Mouse (Mus musculus): ENCODE results near the gene Traip. TPM values are rescaled to one million over a fixed set of nuclear protein-coding genes. Genes with fewer than 3 reads are reported as not detected.
"Not testable (repeated sequence)": the region's sequence is repeated elsewhere in the genome, so short reads cannot be mapped to it uniquely, and the experiment has no call there.

Traip gene
- polyA plus RNA-seq, 1 experiment from 2014 or later: 5.7 TPM

- WGBS: under 1% methylated on average over 50 of the region's 51 CpGs
- Histone ChIP-seq H3K9me3 (ENCODE audit: control insufficient read depth, low read length) (no peaks in the 10 kb centered on the region), H3K4me3 (ENCODE audit: low read depth, low read length) (peak within 1 kb of the TSS; percentile 97), H3K9ac (replicated peaks; ENCODE audit: low read depth, low read length) (peak within 1 kb of the TSS; percentile 93), H3K27ac (ENCODE audit: low read depth, low read length) (peak within 1 kb of the TSS; percentile 91), H3K36me3 (ENCODE audit: control insufficient read depth, insufficient read depth, low read length) (no peaks in the 10 kb centered on the region), H3K4me1 (ENCODE audit: control insufficient read depth, insufficient read depth, low read length) (peaks cover 17% of the 10 kb centered on the region), H3K27me3 (ENCODE audit: control insufficient read depth, insufficient read depth, low read length) (no peaks in the 10 kb centered on the region), H3K4me2 (ENCODE audit: low read depth, low read length) (peak within 1 kb of the TSS; percentile 77)
- ATAC-seq (ENCODE audit: low read depth): peak; percentile 100
Measured at GRCm38 (mm10) chr9:108001922-108002770, 52.2 kb downstream of the Traip start, which contains the start of gene Ip6k1. TSS of gene Ip6k1 (plus strand) at chr9:108002501.

- ATAC-seq (ENCODE audit: low read depth): peak; percentile 67
- Histone ChIP-seq H3K9me3 (ENCODE audit: control insufficient read depth, low read length) (no peaks in the 10 kb centered on the region), H3K27me3 (ENCODE audit: control insufficient read depth, insufficient read depth, low read length) (no peaks in the 10 kb centered on the region), H3K4me1 (ENCODE audit: control insufficient read depth, insufficient read depth, low read length) (peaks cover 17% of the 10 kb centered on the region), H3K27ac (ENCODE audit: low read depth, low read length) (peak overlapping the region; percentile 91), H3K9ac (replicated peaks; ENCODE audit: low read depth, low read length) (peak overlapping the region; percentile 93), H3K4me3 (ENCODE audit: low read depth, low read length) (peak overlapping the region; percentile 97), H3K4me2 (ENCODE audit: low read depth, low read length) (peak overlapping the region; percentile 72), H3K36me3 (ENCODE audit: control insufficient read depth, insufficient read depth, low read length) (no peaks in the 10 kb centered on the region)
- under 1% methylated on average over 50 of the region's 50 CpGs for WGBS
Measured at GRCm38 (mm10) chr9:108002778-108003530, 53.0 kb downstream of the Traip start.

GRCm38 (mm10) chr9:108003531-108003890 lies 53.6 kb downstream of the Traip start:
- Histone ChIP-seq H3K27me3 (ENCODE audit: control insufficient read depth, insufficient read depth, low read length) (no peaks in the 10 kb centered on the region), H3K9ac (replicated peaks; ENCODE audit: low read depth, low read length) (peak overlapping the region; percentile 93), H3K4me3 (ENCODE audit: low read depth, low read length) (peak overlapping the region; percentile 97), H3K36me3 (ENCODE audit: control insufficient read depth, insufficient read depth, low read length) (no peaks in the 10 kb centered on the region), H3K9me3 (ENCODE audit: control insufficient read depth, low read length) (no peaks in the 10 kb centered on the region), H3K4me1 (ENCODE audit: control insufficient read depth, insufficient read depth, low read length) (peaks cover 17% of the 10 kb centered on the region), H3K27ac (ENCODE audit: low read depth, low read length) (peak overlapping the region; percentile 91; the same call in 1 of the 2 replicates), H3K4me2 (ENCODE audit: low read depth, low read length) (peak overlapping the region; percentile 72)
- ATAC-seq (ENCODE audit: low read depth): no peak
- 10% methylated on average over 8 of the region's 8 CpGs for WGBS

- WGBS: 91% methylated on average over 5 of the region's 5 CpGs
- no peak overlapping the region for H3K4me3 ChIP-seq (ENCODE audit: low read depth, low read length)
Measured at GRCm38 (mm10) chr9:108008041-108008440, 58.1 kb downstream of the Traip start.

GRCm38 (mm10) chr9:108010385-108010784 lies 60.4 kb downstream of the Traip start:
- H3K27ac ChIP-seq (ENCODE audit: low read depth, low read length): no peak overlapping the region
- no peak for ATAC-seq (ENCODE audit: low read depth)
- H3K4me1 ChIP-seq (ENCODE audit: control insufficient read depth, insufficient read depth, low read length): 0 out of 2 replicates have a peak, but pooled peaks cover 2% of the 10 kb centered on the region
- H3K36me3 ChIP-seq (ENCODE audit: control insufficient read depth, insufficient read depth, low read length): no peaks in the 10 kb centered on the region
- H3K9ac ChIP-seq (replicated peaks; ENCODE audit: low read depth, low read length): no peak overlapping the region
- H3K4me2 ChIP-seq (ENCODE audit: low read depth, low read length): no peak overlapping the region
- no peaks in the 10 kb centered on the region for H3K9me3 ChIP-seq (ENCODE audit: control insufficient read depth, low read length)
- no peak overlapping the region for H3K4me3 ChIP-seq (ENCODE audit: low read depth, low read length)
- no peaks in the 10 kb centered on the region for H3K27me3 ChIP-seq (ENCODE audit: control insufficient read depth, insufficient read depth, low read length)

More at GRCm38 (mm10) chr9:108008041-108008440, 58.1 kb downstream of the Traip start:
- no peaks in the 10 kb centered on the region for H3K9me3 ChIP-seq (ENCODE audit: control insufficient read depth, low read length)
- no peak for ATAC-seq (ENCODE audit: low read depth)
- no peak overlapping the region for H3K27ac ChIP-seq (ENCODE audit: low read depth, low read length)
- no peaks in the 10 kb centered on the region for H3K36me3 ChIP-seq (ENCODE audit: control insufficient read depth, insufficient read depth, low read length)
- H3K4me2 ChIP-seq (ENCODE audit: low read depth, low read length): no peak overlapping the region
- H3K27me3 ChIP-seq (ENCODE audit: control insufficient read depth, insufficient read depth, low read length): no peaks in the 10 kb centered on the region
- H3K9ac ChIP-seq (replicated peaks; ENCODE audit: low read depth, low read length): no peak overlapping the region
- H3K4me1 ChIP-seq (ENCODE audit: control insufficient read depth, insufficient read depth, low read length): peaks cover 13% of the 10 kb centered on the region

GRCm38 (mm10) chr9:108013577-108013976 lies 63.6 kb downstream of the Traip start:
- H3K36me3 ChIP-seq (ENCODE audit: control insufficient read depth, insufficient read depth, low read length); H3K9me3 ChIP-seq (ENCODE audit: control insufficient read depth, low read length); H3K9ac ChIP-seq (replicated peaks; ENCODE audit: low read depth, low read length); H3K4me3 ChIP-seq (ENCODE audit: low read depth, low read length); H3K4me2 ChIP-seq (ENCODE audit: low read depth, low read length); H3K27ac ChIP-seq (ENCODE audit: low read depth, low read length); H3K4me1 ChIP-seq (ENCODE audit: control insufficient read depth, insufficient read depth, low read length); H3K27me3 ChIP-seq (ENCODE audit: control insufficient read depth, insufficient read depth, low read length); ATAC-seq (ENCODE audit: low read depth): not testable (repeated sequence)
- WGBS: 100% methylated on average over 2 of the region's 2 CpGs

- Histone ChIP-seq H3K27me3 (ENCODE audit: control insufficient read depth, insufficient read depth, low read length) (no peaks in the 10 kb centered on the region), H3K9me3 (ENCODE audit: control insufficient read depth, low read length) (no peaks in the 10 kb centered on the region), H3K36me3 (ENCODE audit: control insufficient read depth, insufficient read depth, low read length) (no peaks in the 10 kb centered on the region), H3K4me3 (ENCODE audit: low read depth, low read length) (no peak overlapping the region), H3K9ac (replicated peaks; ENCODE audit: low read depth, low read length) (no peak overlapping the region), H3K27ac (ENCODE audit: low read depth, low read length) (no peak overlapping the region), H3K4me1 (ENCODE audit: control insufficient read depth, insufficient read depth, low read length) (no peaks in the 10 kb centered on the region), H3K4me2 (ENCODE audit: low read depth, low read length) (no peak overlapping the region)
- no peak for ATAC-seq (ENCODE audit: low read depth)
- 79% methylated on average over 3 of the region's 3 CpGs for WGBS
Measured at GRCm38 (mm10) chr9:108017127-108017526, 67.2 kb downstream of the Traip start.

GRCm38 (mm10) chr9:108020741-108021140 lies 70.8 kb downstream of the Traip start:
- ATAC-seq (ENCODE audit: low read depth): no peak
- Histone ChIP-seq H3K27ac (ENCODE audit: low read depth, low read length) (no peak overlapping the region), H3K36me3 (ENCODE audit: control insufficient read depth, insufficient read depth, low read length) (peaks cover 8% of the 10 kb centered on the region; the same call in 1 of the 2 replicates), H3K4me2 (ENCODE audit: low read depth, low read length) (no peak overlapping the region), H3K4me1 (ENCODE audit: control insufficient read depth, insufficient read depth, low read length) (no peaks in the 10 kb centered on the region), H3K9me3 (ENCODE audit: control insufficient read depth, low read length) (no peaks in the 10 kb centered on the region), H3K9ac (replicated peaks; ENCODE audit: low read depth, low read length) (no peak overlapping the region), H3K4me3 (ENCODE audit: low read depth, low read length) (no peak overlapping the region), H3K27me3 (ENCODE audit: control insufficient read depth, insufficient read depth, low read length) (no peaks in the 10 kb centered on the region)
- WGBS: 94% methylated on average over 1 of the region's 1 CpGs

Data from neural tube, embryonic 14.5 days (tissue).